Mouse (Mus musculus) c-Kit-positive CD71-positive TER-119-positive erythroid progenitor cells, embryonic 14.5 days (primary cell): ENCODE results near the gene Col8a1.

Experiments used
- DNase-seq: peaks from one replicate; pipeline ENCODE4 v3.0.0-alpha.2; 2013; ENCODE audit warnings: low spot score

Gene Col8a1

DNA sequence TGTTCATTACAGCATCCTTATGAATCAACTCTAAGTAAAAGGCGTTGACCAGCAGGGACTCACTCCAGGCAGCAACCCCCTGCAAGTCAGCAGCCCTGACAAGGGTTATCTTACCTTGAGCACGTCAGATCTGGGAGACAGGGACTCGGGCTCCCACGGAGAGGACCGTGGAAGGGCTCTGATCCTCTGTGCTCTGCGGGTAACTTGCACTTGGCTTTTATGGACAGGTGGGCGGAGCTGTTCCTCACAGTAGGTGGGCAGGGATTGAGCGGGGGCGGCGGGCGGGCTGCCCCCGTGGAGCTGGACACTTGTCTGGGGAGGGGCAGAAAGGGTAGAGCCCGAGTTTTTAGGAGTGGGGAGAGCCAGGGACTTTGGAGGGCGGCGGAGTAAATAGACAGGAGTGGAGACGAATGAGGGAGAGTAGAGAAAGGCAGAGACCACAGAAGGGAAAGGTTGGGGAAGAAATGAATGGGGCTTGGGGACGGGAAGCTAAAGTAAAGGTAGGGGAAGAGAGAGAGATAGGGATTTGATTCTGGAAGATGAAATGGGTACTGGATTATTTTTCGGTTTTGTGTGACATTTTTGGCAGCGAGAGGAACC lies at the start of gene Col8a1:
Gene Col8a1, minus strand, starts transcription at position 212 of the 600 bp plus-strand sequence.
- no peak for DNase-seq

DNA sequence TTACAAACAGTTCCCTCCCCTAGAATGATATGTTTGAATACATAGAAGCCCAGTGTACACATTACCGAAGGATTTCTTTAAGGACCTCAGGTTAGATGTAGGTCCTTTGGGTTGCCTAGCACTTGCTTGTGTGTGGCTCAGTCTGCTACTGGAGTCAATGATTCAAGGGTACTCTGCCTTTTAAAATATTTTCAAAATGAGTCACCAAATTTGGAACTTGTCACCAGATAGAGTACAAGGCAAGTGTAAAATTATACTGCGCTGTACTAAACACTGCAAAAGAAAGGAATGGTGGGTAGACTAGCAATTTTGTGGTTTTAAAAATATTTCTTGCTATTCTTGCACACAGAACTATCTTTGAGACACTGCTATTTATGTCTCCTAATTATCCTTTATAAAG lies 47.3 kb upstream of the Col8a1 start:
- DNase-seq = no peak

GRCm38 (mm10) chr16:57796321-57796720 lies 41.8 kb upstream of the Col8a1 start:
- DNase-seq = no peak

DNA sequence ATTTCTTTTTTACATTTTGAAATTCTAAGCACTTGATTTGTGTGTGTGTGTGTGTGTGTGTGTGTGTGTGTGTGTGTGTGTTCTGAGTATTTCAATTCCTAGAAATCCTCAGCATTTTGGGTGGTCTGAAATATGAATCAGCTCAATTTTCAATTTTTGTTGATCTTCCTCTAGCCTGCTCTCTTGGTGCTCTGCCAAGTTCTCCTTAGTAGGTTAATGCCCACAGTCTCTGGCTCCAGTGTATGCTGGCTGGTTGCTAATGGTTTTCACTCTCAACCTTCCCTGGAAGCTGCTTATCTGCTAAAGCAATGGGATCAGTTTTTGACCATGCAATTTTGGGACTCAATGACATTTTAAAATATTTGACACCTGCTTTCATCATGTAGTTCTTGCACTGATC lies 24.5 kb upstream of the Col8a1 start:
- no peak for DNase-seq

DNA sequence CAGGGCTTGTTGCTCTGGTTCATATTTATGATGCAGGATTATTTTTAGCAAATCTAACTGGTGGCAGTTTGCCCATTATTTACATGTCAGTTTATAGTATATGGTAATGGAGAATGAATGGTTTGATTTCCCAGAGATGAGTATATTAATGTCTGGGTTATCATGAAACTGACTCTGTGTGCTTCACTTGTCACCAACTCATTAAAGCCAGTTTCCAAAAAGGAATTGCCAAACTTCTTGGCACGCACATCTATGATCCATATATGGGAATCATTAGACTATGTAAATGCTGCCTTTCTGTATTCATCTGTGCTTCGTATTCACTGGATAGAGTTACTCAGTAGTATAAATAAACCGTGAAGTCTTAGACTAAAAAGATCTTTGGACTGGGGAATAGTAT lies 11.1 kb upstream of the Col8a1 start:
- no peak for DNase-seq

DNA sequence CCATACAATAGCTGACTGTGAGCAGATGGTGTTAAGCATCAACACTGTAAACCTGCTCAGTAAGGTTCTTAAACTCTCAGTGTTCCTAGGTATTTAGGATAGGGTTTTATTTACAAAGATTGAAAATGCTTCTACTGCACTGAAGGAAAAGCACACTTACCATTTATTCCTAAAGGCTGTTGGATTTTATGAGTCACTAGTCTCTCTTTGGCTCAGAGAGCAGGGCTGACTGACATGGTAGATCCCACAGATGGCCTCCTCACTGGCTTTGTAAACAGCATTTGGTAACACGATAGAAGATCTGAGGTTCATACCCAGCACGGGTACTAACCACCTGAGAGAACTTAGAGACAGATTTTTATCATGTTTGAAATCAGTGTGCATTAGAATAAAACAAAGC lies 5.3 kb upstream of the Col8a1 start:
- no peak for DNase-seq

DNA sequence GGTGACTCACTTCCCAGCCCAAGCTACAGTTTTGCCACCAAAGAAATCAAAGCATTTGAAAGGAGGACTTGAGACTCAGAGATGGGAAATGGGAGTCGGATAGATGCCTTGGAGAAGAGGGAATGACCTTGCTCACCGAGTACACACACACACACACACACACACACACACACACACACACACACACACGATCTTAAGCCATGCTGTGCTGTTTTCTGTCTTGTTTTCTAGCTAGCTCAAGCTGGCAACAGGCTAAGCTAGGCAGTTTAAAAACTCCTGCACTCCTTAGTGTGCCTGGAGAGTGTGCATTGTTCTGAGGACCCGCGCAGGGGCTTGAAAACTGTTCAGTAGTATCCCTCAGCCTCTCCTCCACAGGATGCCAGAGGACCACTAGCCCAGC lies 1.2 kb upstream of the Col8a1 start:
- DNase-seq = no peak

DNA sequence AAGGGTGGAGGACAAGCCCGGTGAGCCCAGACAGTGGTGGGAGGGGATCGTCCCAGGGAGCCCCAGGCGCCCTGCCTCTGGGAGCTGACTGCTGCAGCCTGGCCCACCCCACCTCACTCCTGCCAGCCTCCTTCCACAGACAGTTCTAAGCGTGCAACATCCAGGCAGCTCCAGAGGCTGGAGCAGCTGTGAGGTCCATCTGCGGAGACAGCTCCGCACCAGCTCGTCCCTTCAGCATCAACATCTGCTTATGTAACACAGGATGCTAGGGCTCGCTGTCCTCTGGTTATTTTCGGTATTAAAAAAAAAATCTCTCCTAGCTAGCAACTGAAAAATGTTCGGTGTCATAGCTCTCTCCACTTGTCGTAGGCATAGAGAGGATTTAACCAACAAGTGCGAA lies 704 bp upstream of the Col8a1 start:
- no peak for DNase-seq

- no peak for DNase-seq
Measured at GRCm38 (mm10) chr16:57753539-57754280, 827 bp downstream of the Col8a1 start.

DNA sequence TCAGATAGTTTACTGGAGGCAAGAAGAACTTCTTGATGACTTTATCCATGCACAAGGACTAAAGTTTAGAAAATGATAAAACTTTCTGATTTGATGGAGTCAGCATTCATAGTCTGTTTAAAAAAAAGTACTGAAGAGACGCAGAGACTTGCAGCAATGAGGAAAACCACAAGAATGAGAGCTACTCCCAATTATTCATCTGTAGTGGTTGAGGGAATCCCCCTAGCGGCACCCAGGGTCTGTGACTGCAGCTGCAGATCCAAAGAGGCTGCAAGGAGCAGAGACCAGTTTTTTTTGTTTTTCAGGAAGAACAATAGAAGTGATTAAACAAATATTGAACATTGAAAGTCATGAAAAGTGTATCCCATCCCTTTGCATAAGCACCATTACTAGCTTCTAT lies 4.0 kb downstream of the Col8a1 start:
- DNase-seq = no peak

- no peak for DNase-seq
Measured at GRCm38 (mm10) chr16:57748093-57748492, 6.4 kb downstream of the Col8a1 start.

- no peak for DNase-seq
Measured at GRCm38 (mm10) chr16:57747357-57748056, 7.0 kb downstream of the Col8a1 start.

DNA sequence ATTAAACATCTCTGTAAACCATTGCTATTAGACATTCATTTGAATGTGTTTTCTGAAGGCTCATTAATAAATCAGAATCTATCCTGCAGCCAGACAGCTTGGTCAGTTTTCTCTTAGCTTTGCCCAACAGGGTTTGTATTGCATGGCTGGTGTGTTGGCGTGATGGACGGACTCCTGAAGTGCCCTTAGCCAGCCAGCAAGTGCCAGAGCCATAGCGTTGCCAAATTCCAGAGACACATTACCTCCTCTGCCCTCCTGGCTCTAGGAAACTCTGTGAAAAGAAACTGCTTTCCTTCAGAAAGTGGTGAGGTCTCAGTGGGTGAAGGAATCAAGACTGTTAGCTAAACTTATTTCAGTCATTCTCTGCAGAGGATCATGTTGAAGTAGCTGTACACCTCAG lies 14.4 kb downstream of the Col8a1 start:
- no peak for DNase-seq

GRCm38 (mm10) chr16:57734942-57735341 lies 19.6 kb downstream of the Col8a1 start:
- no peak for DNase-seq

DNA sequence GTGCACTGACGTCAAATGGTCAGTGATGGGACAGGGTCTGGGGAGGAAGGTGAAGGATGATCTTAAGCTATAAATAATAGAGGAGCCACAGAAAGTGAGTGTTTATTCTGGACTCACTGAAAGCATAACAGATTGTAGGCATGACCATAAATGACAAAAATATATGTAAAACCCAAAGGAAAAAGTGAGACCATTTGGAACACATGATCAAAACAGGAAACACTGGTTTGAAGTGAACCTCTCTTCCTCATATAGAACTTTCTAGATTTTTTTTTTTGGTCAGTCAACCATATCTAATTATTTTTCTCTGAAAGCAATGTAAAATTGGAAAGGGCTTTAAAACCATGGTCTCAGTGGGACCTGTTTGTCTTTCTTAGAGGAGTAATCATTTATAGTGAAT lies 21.0 kb downstream of the Col8a1 start:
- no peak for DNase-seq

- no peak for DNase-seq
Measured at GRCm38 (mm10) chr16:57733139-57733538, 21.4 kb downstream of the Col8a1 start.

- no peak for DNase-seq
Measured at GRCm38 (mm10) chr16:57724978-57725377, 29.6 kb downstream of the Col8a1 start.

- no peak for DNase-seq
Measured at GRCm38 (mm10) chr16:57718982-57719381, 35.6 kb downstream of the Col8a1 start.

- no peak for DNase-seq
Measured at GRCm38 (mm10) chr16:57698733-57699132, 55.8 kb downstream of the Col8a1 start.

DNA sequence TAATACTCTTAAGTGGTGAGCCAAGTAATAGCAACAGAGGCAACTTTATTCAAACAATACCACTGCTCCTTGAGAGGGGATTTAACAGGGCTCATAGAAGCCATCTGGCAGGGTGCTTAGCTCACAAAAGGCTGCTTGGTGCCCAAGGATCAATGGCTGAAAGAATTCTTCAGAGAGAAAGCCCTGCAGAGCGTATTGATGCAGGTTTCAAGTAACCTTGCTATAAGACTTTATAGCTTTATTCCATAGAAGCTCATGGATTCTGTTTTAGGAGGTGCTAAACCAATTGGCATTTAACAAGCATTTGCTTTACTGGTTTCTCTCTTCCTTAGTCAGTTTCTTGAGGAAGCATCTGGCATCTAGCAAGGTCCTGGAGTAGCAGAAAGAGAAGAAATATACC lies 59.8 kb downstream of the Col8a1 start:
- no peak for DNase-seq

GRCm38 (mm10) chr16:57693906-57694522 lies 60.5 kb downstream of the Col8a1 start:
- DNase-seq = no peak

DNA sequence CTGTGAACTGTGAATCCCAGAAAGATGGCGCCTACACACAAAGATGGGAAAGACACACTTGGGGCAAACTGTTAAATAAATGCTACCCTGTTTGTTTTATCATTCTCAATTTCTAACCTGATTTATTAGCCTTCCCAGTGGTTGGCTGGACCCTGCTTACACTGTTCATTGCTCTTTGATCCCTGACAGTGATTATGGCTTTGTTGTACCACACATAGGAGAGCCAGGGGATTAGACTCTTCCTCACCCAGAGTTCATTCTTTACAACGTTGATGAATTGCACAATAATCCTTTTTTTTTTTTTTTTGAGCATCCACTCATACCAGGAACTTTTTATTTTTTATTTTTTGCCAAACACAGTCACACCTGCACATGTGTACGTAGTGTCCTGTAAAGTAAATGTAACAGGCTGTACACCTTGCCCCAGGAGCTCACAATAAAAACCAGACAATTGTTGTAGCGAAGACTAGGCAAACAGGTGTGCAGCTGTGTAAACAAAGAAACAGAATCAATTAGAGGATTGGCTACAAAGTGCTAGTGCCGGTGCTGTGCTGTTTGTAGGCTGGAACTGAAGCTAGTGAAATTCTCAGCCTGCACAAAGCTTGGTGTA lies 68.6 kb downstream of the Col8a1 start:
- no peak for DNase-seq
